Mouse (Mus musculus) lung, postnatal 10 days (tissue): ENCODE results near the gene Lrrc29.

Experiments used
- DNase-seq: peaks from one replicate; pipeline ENCODE4 v3.0.0; 2021

The Lrrc29 gene

DNA sequence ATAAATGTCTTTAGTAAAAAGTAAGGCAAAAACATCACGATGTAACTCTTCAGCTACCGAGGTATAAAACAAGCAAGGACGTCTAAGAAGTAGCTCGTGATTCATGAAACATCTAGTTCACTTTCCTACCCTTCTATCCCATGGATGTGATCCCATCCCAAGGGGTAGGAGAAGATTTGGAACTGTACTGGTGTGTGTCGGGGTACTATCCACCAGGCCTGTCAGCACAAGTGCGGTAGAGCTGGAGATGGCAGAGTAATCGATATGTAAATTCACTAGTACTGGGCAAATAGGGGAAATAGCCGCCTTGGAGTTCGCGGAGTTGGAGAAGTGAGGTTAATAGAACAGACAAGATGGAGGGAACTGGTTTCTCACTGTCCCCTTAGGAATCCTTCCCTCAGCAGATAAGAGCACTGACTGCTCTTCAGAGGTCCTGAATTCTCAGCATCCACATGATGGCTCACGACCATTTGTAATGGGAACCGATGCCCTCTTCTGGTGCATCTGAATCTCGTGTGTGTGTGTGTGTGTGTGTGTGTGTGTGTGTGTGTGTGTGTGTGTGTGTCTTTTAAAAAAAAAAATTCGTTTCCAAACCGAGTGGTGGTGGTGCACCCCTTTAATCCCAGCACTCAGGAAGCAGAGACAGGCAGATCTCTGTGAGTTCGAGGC, 62.7 kb downstream of the Lrrc29 start:
- DNase-seq, result no peak
